Mouse (Mus musculus): Measurements from ENCODE around the gene Rangrf. TPM values are rescaled to one million over a fixed set of nuclear protein-coding genes. Genes with fewer than 3 reads are reported as not detected.
"Not testable (repeated sequence)": the region's sequence is repeated elsewhere in the genome, so short reads cannot be mapped to it uniquely, and the experiment has no call there.

Gene Rangrf
- total RNA-seq, 2 experiments from 2014 or later, result 16.8 to 20.7 TPM

- no peak for TF ChIP-seq CTCF (conservative IDR thresholded peaks at IDR 0.05)
- Histone ChIP-seq H3K4me3 (no peak overlapping the region), H3K27ac (peak overlapping the region; percentile 44; the same call in 1 of the 2 replicates)
- no peak for DNase-seq (ENCODE audit: low spot score in 2 of 2)
Observed at GRCm38 (mm10) chr11:68970232-68970631, 4.8 kb downstream of the Rangrf start.

DNA sequence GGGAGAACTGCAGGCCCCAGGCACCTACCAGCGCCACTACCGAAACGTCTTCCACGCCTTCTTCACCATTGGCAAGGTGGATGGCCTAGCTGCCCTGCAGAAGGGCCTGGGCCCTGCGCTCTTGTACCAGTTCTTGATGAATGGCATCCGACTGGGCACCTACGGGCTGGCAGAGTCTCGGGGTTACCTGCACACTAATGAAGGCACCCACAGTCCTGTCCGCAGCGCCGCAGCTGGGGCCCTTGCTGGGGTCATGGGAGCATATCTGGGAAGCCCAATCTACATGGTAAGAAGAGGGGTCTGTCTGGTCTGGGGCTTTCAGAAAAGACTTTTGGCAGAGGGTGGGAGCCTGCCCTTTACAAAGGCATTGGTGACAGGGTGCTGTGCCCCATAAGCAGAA lies 6.2 kb downstream of the Rangrf start:
- no peak for DNase-seq (ENCODE audit: low spot score in 2 of 2)
- Histone ChIP-seq H3K4me3 (peak overlapping the region; percentile 71), H3K27ac (no peak overlapping the region; the same call in 1 of the 2 replicates)
- TF ChIP-seq CTCF (conservative IDR thresholded peaks at IDR 0.05), result no peak

DNA sequence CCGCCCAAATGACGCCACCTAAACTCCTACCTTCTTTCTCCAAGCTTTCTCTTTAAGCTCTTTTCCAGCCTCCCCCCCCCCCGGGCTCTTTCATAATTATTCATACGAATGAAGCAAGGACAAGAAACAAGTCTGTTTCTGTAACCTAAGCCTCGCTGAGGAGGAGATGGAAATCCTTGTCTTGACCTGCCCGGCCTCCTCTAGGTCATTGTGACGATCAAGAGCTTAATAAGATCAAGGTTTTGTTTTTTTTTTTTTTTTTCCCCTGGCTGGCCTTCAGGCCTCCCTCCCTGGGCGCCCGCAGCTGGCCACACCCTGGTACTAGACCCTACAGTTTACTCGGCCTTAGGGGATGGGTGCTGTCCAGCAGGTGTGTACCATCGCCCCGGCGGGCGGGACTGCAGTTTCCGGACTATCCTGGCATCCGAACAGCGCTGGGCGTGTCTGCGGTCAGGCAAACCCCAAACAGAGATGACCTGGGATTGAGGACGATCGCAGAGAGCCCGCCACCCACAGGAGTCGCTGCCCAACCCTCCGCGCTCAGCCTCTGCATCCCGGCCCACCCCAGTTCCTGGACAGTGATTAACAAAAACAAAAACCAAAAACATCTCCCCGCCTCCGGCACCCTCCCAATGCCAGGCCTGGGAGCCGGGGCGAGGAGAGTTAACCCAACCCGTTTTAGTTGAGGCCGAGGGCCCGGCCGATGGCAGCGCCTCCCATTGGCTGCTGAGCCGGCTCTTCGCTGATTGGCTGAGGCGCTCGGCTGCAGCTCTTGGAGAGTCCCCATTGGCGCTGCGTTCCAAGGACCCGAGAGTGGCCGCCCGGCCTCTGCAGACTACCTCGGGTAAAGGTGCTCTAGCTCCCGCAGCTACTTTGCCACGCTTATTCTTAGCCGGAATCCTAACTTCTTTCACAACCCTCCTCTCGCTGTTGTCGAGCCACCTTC lies 7.4 kb downstream of the Rangrf start, which contains the start of gene Slc25a35:
TSS of gene Slc25a35 (plus strand) at position 795 of the 946 bp plus-strand sequence.
- DNase-seq (ENCODE audit: low spot score in 2 of 2), result peak; percentile 89 to 92
- H3K4me3 ChIP-seq, result peak within 1 kb of the TSS; percentile 71
- no peak; the same call in none of the 2 replicates for TF ChIP-seq CTCF (conservative IDR thresholded peaks at IDR 0.05)
- H3K27ac ChIP-seq, result peak within 1 kb of the TSS; percentile 90

GRCm38 (mm10) chr11:68966554-68966953 lies 8.4 kb downstream of the Rangrf start:
- no peak overlapping the region for H3K27ac ChIP-seq
- H3K4me3 ChIP-seq, result no peak overlapping the region
- DNase-seq (ENCODE audit: low spot score in 2 of 2), result no peak
- TF ChIP-seq CTCF (conservative IDR thresholded peaks at IDR 0.05), result no peak

DNA sequence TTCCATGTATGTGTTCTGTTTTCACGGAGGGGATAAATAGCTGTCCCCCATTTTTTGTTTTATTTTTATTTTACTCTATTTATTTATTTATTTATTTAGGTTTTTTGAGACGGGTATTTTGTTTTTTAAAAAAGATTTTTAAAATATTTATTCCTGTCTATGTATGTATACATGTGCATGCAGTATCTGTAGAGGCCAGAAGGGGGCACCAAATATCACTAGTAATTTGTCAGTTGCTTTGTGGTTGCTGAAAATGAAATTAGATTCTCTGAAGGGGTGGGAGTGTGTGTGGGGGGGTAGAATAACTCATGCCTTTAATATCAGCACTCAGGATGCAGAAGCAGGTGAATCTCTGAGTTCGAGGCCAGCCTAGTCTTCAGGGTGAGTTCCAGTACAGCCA lies 9.1 kb downstream of the Rangrf start:
- Histone ChIP-seq H3K4me3 (no peak overlapping the region), H3K27ac (no peak overlapping the region)
- DNase-seq (ENCODE audit: low spot score in 2 of 2), result peak in 1 of 2 experiments; percentile 57
- peak; percentile 79 for TF ChIP-seq CTCF (conservative IDR thresholded peaks at IDR 0.05)

GRCm38 (mm10) chr11:68965050-68965449 lies 9.9 kb downstream of the Rangrf start:
- Histone ChIP-seq H3K27ac (no peak overlapping the region), H3K4me3 (no peak overlapping the region)
- DNase-seq (ENCODE audit: low spot score in 2 of 2), result no peak
- no peak for TF ChIP-seq CTCF (conservative IDR thresholded peaks at IDR 0.05)

GRCm38 (mm10) chr11:68963405-68963804 lies 11.6 kb downstream of the Rangrf start:
- H3K27ac ChIP-seq, result no peak overlapping the region
- TF ChIP-seq CTCF (conservative IDR thresholded peaks at IDR 0.05), result no peak
- H3K4me3 ChIP-seq, result no peak overlapping the region
- DNase-seq (ENCODE audit: low spot score in 2 of 2), result no peak

GRCm38 (mm10) chr11:68962159-68962558 lies 12.8 kb downstream of the Rangrf start:
- DNase-seq (ENCODE audit: low spot score in 2 of 2); H3K27ac ChIP-seq: not testable (repeated sequence)

GRCm38 (mm10) chr11:68961596-68961995 lies 13.4 kb downstream of the Rangrf start:
- H3K27ac ChIP-seq, result no peak overlapping the region
- no peak overlapping the region for H3K4me3 ChIP-seq
- no peak for TF ChIP-seq CTCF (conservative IDR thresholded peaks at IDR 0.05)
- no peak for DNase-seq (ENCODE audit: low spot score in 2 of 2)

More at GRCm38 (mm10) chr11:68962159-68962558, 12.8 kb downstream of the Rangrf start:
- H3K4me3 ChIP-seq, result not testable (repeated sequence)

GRCm38 (mm10) chr11:68957971-68958370 lies 17.0 kb downstream of the Rangrf start:
- no peak for DNase-seq (ENCODE audit: low spot score in 2 of 2)
- no peak for TF ChIP-seq CTCF (conservative IDR thresholded peaks at IDR 0.05)
- Histone ChIP-seq H3K27ac (no peak overlapping the region), H3K4me3 (no peak overlapping the region)

GRCm38 (mm10) chr11:68957308-68957707 lies 17.7 kb downstream of the Rangrf start, which contains the start of gene Arhgef15:
Gene Arhgef15, minus strand, starts transcription at chr11:68957480.
- TF ChIP-seq CTCF (conservative IDR thresholded peaks at IDR 0.05), result no peak
- H3K4me3 ChIP-seq, result peak within 1 kb of the TSS; percentile 2
- H3K27ac ChIP-seq, result peak within 1 kb of the TSS; percentile 61
- no peak for DNase-seq (ENCODE audit: low spot score in 2 of 2)

- DNase-seq (ENCODE audit: low spot score in 2 of 2), result no peak
- no peak for TF ChIP-seq CTCF (conservative IDR thresholded peaks at IDR 0.05)
- peak overlapping the region; percentile 2 for H3K4me3 ChIP-seq
- H3K27ac ChIP-seq, result peak overlapping the region; percentile 61
Observed at GRCm38 (mm10) chr11:68956697-68957096, 18.3 kb downstream of the Rangrf start.

- TF ChIP-seq CTCF (conservative IDR thresholded peaks at IDR 0.05), result no peak
- Histone ChIP-seq H3K27ac (peak overlapping the region; percentile 61; the same call in 1 of the 2 replicates), H3K4me3 (peak overlapping the region; percentile 2; the same call in 1 of the 2 replicates)
- DNase-seq (ENCODE audit: low spot score in 2 of 2), result no peak
Observed at GRCm38 (mm10) chr11:68956107-68956506, 18.9 kb downstream of the Rangrf start.

All from layer of hippocampus, adult 2 months (tissue).